Mouse (Mus musculus) R1 (cell line): ENCODE measurements around the gene Rassf6.

Experiments
- DNase-seq: peaks from one replicate; pipeline ENCODE4 v3.0.0-alpha.2; 2018; ENCODE audit warnings: low read depth, low spot score

Rassf6 gene

GRCm38 (mm10) chr5:90640286-90641217, at the start of gene Rassf6:
Rassf6 (minus strand) TSS chr5:90640657.
- DNase-seq = peak; percentile 29

DNA sequence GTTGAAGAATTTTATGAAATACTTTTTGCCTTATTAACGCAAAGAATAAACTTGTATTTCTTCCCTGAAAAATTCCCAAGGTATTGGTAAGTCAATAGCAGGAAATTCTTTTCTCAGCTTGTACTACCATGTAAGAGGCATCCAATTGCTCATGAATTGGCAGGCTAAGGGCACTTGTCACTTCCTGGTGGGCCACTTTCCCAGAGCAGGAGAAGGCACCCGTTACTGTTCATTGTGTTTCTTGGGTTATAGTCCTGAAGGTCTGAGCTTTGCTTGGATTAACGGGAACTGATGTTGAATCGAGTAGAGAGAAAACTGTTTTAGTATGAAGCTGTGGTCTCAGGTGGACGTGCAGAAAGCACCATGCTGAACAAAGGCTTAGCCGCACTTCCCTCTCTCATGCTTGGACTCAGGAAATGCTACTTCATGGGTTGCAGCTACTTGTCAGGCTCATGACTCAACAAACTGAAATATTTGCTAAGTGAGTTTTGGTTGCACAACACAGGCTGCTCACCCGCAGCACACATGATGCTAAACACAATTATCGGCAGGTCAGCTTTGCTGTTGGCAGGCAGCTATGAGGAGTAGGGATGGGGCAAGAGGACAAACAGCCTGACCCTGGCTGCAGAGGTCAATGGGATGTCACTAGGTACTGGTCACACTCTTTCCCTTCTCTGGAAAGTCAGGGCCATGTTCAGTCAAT, 49.1 kb upstream of the Rassf6 start:
- DNase-seq = no peak

- DNase-seq = no peak
Measured at GRCm38 (mm10) chr5:90687913-90688312, 47.5 kb upstream of the Rassf6 start.

- DNase-seq = no peak
Measured at GRCm38 (mm10) chr5:90684994-90685393, 44.5 kb upstream of the Rassf6 start.

GRCm38 (mm10) chr5:90681842-90682241, 41.4 kb upstream of the Rassf6 start:
- no peak for DNase-seq

GRCm38 (mm10) chr5:90677560-90677959, 37.1 kb upstream of the Rassf6 start:
- no peak for DNase-seq

GRCm38 (mm10) chr5:90661852-90662251, 21.4 kb upstream of the Rassf6 start:
- no peak for DNase-seq

GRCm38 (mm10) chr5:90661436-90661835, 21.0 kb upstream of the Rassf6 start:
- DNase-seq = peak; percentile 58

- DNase-seq = no peak
Measured at GRCm38 (mm10) chr5:90660411-90660810, 20.0 kb upstream of the Rassf6 start.

- no peak for DNase-seq
Measured at GRCm38 (mm10) chr5:90656681-90657080, 16.2 kb upstream of the Rassf6 start.

DNA sequence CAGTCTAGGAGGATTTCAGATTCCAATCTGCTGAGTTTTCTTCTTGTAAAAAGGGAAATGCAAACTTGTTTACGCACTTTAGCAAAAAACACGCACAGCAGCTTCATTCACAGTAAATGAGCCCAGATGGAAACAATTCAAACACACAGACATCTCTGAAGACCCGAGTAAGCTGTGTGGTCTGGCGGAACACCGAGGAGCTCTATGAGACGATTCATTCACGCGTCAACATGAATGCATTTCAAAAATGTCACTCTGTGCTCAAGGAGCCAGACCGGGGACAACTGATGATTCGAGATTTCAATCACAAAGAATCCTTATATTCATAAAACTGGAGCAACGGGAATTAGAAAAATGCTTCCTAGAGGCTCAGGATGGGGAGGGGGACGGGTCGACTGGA, 15.4 kb upstream of the Rassf6 start:
- no peak for DNase-seq

- no peak for DNase-seq
Measured at GRCm38 (mm10) chr5:90654798-90655197, 14.3 kb upstream of the Rassf6 start.

DNA sequence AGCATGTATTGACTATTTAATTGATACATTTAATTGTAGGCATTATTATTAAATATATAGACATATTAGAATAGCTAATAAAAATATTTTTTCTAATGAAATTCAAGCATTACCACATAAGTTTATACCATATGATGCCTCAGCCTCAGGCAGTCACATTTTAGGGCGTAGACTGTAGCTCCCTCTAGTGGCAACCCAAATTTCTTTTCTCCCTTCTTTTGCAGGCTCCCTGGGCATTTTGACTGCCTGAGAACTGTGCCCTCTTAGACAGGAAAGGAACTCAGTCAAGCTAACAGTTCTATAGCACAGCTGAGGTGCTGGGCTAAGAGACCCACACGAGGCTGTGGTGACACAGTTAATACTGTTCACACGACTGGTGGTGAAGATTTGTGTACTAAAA, 12.3 kb upstream of the Rassf6 start:
- DNase-seq = peak; percentile 46

DNA sequence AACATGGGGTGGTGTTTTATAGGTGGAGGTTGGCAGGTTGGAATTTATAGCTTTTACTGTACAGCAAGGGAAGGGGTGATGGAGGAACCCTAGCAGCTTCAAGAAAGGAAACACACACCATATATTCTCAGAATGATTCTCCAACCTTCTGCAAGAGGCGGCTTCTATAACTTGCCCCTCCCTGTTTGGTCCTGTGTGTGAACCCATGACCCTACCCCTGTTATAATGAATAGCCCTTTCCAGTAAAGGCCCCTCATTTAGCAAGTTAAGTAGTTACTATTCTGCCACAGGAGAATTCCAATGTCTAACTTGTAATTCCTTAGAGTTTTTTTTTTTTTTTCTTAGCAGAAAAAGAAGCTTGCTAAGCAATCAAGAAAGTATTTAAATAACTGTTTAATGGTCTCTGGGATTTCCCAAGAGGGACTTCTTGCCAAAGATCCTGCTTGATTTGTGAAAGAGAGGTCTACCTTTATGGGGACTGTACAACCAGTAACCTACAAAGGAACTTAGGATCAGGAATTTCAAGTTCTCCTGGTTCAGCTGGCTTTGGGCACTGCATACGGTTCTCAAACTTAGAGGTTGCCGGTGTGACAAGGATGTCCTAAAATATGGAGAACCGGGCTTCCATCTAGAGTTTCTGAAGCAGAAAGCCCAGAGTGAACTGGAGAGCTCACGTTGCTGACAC, 10.2 kb upstream of the Rassf6 start:
- DNase-seq = no peak

GRCm38 (mm10) chr5:90647473-90647872, 7.0 kb upstream of the Rassf6 start:
- no peak for DNase-seq

- no peak for DNase-seq
Measured at GRCm38 (mm10) chr5:90646398-90646797, 5.9 kb upstream of the Rassf6 start.

GRCm38 (mm10) chr5:90645579-90645978, 5.1 kb upstream of the Rassf6 start:
- no peak for DNase-seq

GRCm38 (mm10) chr5:90641218-90641610, 757 bp upstream of the Rassf6 start:
- no peak for DNase-seq

- DNase-seq = no peak
Measured at GRCm38 (mm10) chr5:90634885-90635284, 5.6 kb downstream of the Rassf6 start.

DNA sequence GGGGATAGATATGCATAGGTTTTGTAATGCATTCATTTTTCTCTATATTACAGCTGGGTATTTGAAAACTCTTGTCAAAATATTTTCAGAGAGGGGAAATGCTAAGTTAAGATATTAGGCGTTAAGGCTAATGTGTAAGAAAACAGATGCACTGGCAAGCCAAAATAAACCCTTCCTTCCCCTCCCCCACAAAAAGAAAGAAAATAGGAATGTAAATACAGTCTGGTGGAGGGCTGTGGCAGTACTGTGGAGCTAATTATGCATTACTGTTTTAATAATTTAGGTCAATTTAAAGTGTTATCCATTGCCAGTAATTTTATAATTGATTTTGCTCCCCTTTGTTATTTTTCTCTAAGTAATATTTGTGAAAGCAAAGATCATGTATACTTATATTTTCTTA, 11.9 kb downstream of the Rassf6 start:
- DNase-seq = no peak

DNA sequence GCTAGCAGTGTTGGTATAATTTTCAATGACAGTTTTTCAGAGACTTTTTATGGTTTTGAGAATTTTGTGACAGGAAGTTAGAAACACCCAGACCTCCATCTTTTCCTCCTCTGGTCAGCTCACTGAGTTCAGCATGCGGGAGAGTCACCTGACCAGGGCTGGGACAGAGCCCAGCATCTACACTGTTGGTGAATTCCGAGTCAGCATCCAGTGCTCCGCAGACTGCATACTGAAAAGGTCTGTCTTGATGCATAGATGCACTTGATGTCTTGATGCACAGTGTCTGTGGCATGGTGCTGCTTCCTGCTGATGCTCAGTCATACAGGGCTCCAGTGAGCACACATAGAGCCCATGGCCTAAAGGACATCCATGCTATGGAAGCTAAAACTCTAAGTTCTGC, 12.4 kb downstream of the Rassf6 start:
- DNase-seq = no peak

DNA sequence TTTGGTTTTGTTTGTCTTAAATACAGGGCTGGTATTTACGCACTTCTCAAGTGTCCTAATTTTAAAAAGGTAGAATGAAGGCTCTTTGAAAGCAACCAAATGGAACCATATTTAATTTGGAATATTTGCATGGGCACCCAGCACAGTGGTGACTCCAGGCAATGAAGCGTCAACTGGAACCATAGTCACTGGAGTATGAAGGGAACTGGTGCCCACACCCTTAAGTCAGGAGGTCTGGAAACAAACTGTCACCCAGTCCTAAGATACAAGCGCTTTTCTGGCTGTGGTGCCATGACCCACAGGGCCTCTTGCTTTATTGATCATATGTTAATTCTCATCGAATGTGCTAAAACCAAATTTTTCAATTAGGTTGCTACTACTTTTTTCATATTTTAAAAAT, 13.0 kb downstream of the Rassf6 start:
- DNase-seq = no peak
